Mouse (Mus musculus): Measurements from ENCODE around the gene Ebf1.

Ebf1 gene

GRCm38 (mm10) chr11:44738046-44738445 is 120.9 kb downstream of the Ebf1 start:
- ATAC-seq (ENCODE audit: low TSS enrichment) = no peak

GRCm38 (mm10) chr11:44738820-44739219 is 121.7 kb downstream of the Ebf1 start:
- ATAC-seq (ENCODE audit: low TSS enrichment) = no peak

GRCm38 (mm10) chr11:44740278-44741041 is 123.3 kb downstream of the Ebf1 start:
- no peak for ATAC-seq (ENCODE audit: low TSS enrichment)

GRCm38 (mm10) chr11:44741042-44741491 is 124.0 kb downstream of the Ebf1 start:
- no peak for ATAC-seq (ENCODE audit: low TSS enrichment)

DNA sequence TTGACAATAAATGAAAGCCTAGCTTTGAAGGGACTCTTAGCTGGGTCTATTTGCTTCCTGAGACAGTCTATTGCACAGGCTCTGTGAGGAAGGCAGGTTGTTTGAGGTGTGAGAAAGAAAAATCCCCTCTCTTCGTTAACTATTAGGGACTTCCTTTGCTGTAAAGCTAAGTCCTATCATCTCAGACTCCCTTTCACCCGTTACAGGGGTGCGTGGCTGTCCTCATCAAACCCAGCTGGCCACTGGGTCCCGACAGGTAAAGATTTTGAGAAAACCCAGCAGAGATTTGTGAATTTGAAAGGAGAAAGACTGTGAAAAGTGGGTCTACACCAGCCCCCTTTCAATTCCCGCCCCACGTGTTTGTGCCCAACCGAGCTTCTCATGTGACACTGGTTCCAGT is 127.3 kb downstream of the Ebf1 start:
- no peak for ATAC-seq (ENCODE audit: low TSS enrichment)

DNA sequence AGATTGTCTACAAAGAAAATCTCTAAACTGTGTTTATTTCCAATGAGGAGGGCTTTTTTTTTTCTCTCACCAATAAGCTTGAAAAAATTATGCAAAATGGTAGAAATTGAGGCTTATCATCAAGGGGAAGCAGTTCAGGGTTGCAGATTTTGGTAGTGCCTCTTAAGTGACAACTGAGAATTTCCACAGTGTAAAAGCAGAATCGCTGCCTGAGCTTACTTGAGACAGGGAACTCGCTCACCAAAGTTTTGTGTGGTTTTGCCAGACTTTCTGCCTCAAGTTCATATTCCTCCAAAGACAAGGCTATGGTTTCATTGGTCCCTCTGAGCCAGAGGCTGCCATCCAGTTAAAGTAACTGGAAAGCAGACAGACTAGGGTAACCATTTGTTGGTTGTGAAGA is 128.8 kb downstream of the Ebf1 start:
- ATAC-seq (ENCODE audit: low TSS enrichment) = no peak

DNA sequence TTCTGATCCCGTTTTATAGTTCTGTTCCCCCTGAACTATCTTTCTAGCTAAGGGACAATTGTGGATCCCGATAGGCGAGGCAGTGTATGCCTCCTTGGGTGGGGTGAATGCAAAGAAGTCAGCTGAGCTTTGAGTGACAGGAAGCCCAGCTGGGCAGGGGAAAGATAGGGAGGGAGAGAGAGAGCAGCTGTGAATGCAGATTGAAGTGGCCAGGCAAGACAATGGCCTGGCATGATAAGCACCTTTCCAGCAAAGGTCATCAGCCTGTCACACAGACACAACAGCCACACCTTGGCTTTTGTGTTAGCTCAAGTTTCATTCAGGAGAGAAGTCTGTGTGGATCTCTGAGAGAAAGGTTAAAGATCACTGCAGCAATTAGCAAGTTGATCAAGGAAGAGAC is 129.6 kb downstream of the Ebf1 start:
- no peak for ATAC-seq (ENCODE audit: low TSS enrichment)

GRCm38 (mm10) chr11:44749309-44749708 is 132.2 kb downstream of the Ebf1 start:
- ATAC-seq (ENCODE audit: low TSS enrichment) = no peak

GRCm38 (mm10) chr11:44754336-44754735 is 137.2 kb downstream of the Ebf1 start:
- ATAC-seq (ENCODE audit: low TSS enrichment) = no peak

DNA sequence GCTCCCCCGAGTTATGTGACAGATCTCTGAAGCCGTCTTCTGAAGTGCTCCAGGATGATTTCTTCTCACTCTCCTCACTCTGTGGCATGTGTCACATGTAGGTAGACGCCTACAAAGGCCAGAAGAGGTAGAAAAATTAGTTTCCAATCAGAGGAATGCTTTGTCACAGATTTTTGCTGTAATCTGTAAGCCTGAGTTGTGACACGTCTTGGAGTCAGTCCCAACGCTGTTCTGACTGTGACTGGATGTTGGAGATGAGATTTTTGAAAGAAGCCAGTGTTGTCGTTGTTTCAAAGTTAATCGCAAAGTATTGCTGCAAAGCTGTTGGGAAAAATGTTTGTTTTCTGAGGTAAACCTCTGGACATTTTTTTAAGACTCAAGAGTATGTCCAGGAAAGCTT is 139.2 kb downstream of the Ebf1 start:
- no peak for ATAC-seq (ENCODE audit: low TSS enrichment)

GRCm38 (mm10) chr11:44758857-44759256 is 141.7 kb downstream of the Ebf1 start:
- no peak for ATAC-seq (ENCODE audit: low TSS enrichment)

GRCm38 (mm10) chr11:44761128-44761996 is 144.2 kb downstream of the Ebf1 start:
- ATAC-seq (ENCODE audit: low TSS enrichment) = no peak

DNA sequence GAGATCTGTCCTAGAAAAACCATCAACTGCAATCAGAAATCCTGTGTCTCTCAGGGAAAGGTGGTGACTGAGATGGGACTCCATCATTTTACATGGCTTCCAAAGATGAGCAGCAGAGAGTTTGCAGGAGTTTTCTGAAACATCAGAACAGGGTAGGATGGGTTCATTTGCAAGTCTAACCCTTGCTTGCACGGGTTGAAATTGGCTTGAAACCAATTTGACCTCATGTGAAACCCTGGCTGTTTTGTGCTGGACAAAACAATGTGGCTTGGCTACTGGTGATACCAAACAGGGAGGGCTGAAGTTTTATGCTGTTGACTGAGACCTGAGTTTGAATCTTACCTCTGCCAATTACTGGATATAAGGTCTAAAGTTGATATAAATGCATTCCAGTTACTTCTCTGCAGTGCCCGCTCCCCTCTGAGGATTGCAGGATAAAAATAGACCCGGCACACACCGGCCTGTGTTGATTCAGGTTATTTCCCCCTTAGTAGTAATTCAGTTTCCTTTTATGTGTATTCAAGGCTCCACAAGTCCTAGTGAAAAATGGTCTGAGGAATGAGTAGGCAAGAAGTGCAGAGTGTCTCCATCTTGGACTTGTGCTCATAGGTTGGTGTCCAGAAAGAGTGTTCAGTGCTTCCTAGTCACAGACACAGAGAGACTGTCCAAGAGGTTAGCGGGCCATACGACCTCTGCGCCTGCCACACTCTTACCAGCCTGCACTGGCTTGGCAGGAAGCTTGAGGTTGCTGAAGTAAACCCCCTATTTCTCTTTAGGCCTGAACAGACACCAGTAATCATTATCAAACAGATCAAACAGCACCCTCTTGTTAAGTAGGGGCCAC is 147.1 kb downstream of the Ebf1 start:
- no peak for ATAC-seq (ENCODE audit: low TSS enrichment)

DNA sequence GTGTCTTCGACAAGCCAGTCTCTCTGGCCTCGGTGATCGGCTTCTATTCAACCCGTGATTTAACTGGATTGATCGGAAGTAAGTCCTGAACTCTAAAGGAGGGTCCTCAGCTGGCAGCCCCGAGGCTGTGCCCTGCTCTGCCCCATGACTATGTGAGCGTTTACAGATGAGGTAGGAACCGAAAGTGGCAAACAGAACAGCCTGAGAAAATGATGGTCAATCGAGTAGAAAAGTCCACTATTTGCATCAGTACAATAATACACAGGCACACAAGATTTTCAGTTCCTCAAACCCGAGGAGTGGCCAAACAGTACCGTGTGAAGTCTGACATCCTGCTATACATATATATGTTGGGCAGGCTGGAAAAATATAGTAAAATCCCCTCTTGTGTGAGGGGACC is 147.9 kb downstream of the Ebf1 start:
- ATAC-seq (ENCODE audit: low TSS enrichment) = no peak

DNA sequence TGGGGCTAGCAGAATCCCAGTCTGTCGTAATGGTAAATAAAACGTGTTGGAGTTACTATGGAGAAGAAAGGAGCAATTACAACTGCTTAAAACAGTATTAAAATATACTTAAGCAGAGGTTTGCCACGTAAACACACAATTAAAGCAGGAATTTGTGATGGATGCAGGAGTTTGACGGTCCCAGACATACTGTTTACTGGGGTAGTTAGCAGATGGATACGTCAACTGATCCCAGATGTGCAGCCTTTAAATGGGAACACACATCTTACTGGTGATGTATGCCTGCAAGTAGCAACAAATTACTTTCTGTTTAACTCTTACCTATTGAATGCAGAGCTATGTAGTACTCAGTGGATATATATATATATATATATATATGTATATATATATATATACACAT is 149.1 kb downstream of the Ebf1 start:
- ATAC-seq (ENCODE audit: low TSS enrichment) = no peak

GRCm38 (mm10) chr11:44767322-44767721 is 150.2 kb downstream of the Ebf1 start:
- no peak for ATAC-seq (ENCODE audit: low TSS enrichment)

GRCm38 (mm10) chr11:44768346-44768745 is 151.2 kb downstream of the Ebf1 start:
- no peak for ATAC-seq (ENCODE audit: low TSS enrichment)

- no peak for ATAC-seq (ENCODE audit: low TSS enrichment)
Observed at GRCm38 (mm10) chr11:44770989-44771564, 154.0 kb downstream of the Ebf1 start.

DNA sequence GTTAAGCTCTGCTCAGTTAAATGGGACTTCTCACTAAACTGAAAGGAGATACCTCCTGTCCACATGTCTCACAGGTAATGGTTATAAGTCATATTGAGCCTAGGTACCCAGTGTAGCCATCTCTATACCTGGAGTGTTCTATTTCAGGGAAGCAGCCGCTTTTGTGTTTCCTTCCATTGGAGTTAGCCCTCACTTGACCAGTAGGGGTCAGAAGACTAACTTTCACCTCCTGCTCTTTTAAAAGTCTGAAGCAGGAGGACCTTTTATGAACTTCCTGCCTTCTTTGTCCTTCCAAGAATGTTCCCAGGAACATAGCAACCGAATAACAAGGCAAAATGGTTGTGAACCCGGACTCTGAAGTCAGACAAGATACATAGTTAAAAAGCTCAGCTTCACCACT is 157.3 kb downstream of the Ebf1 start:
- ATAC-seq (ENCODE audit: low TSS enrichment) = no peak

DNA sequence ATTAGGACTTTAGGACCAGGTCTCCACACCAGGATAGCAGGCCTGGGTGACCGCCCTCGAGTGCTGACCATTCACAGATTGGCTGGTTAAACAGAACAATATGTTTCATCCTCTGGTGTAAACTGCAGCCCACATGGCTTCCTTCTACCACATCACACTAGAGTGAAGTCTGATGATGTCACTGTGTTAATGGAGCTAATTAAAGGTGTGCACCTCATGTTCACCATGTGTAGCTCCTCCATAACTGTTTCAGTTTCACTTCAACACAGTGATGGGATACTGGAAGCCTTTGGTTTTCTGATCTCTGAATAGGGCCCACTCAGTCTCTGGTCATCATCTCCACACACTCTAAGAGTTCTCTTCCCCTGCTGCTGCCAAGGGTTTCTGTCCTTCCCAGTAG is 158.4 kb downstream of the Ebf1 start:
- no peak for ATAC-seq (ENCODE audit: low TSS enrichment)

GRCm38 (mm10) chr11:44776556-44776955 is 159.4 kb downstream of the Ebf1 start:
- no peak for ATAC-seq (ENCODE audit: low TSS enrichment)

Measured in frontal cortex, adult (tissue).